Mouse (Mus musculus) thymus, adult 2 months (tissue): ENCODE data around the gene Mafg.
A peak's percentile ranks its signal among the peaks of the same experiment; 100 is the strongest.

Experiments
- CTCF ChIP-seq: fragments of 200-500 bp; IDR thresholded peaks from 2 replicates; pipeline ENCODE4 v1.5.1; 2012; ENCODE audit warnings: mild to moderate bottlenecking, control low read depth, low read length, moderate library complexity, borderline replicate concordance; ENCODE audit not compliant: control insufficient read depth, poor library complexity, insufficient read depth; ENCODE audit errors: extremely low read depth
- POLR2A ChIP-seq: fragments of 200-500 bp; IDR thresholded peaks from 2 replicates; pipeline ENCODE4 v1.6.1; 2012; ENCODE audit warnings: mild to moderate bottlenecking, low read length, control low read depth, moderate library complexity; ENCODE audit not compliant: control insufficient read depth, poor library complexity, insufficient read depth; ENCODE audit errors: extremely low read depth

GRCm38 (mm10) chr11:120643601-120643987 lies 10.2 kb upstream of the Mafg start, which contains the start of gene Pycr1:
- TF ChIP-seq CTCF = 0 out of 2 replicates have a peak, but pooled peaks have one; percentile 36
- TF ChIP-seq POLR2A = no peak
